Mouse (Mus musculus): ENCODE results near the gene Pitx2. TPM values are rescaled to one million over a fixed set of nuclear protein-coding genes. Genes with fewer than 3 reads are reported as not detected.

The Pitx2 gene
- polyA plus RNA-seq, 1 experiment from 2014 or later: 37.7 TPM

DNA sequence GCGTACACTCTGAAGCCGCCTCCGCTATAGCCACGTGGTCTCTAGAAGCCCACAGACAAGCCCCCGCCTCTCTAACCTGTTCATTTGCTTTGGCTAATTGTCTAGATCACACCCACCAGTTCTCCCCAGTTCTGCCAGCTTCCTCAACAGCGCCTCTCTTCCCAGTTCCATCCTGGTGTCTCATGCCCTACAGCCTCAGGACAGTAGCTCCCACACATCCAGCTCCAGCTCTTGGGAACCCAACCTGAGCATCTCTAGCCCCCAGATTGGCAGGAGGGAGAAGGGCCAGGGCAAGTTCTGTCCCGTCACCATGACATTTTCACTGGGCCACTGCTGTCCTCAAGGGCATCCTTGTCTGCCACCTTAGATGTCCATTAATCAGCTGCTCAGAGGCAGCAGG lies 29.3 kb upstream of the Pitx2 start:
- H3K9ac ChIP-seq (ENCODE audit: low read depth, low read length): no peak overlapping the region
- DNase-seq (ENCODE audit: low spot score) (no peak), ATAC-seq (ENCODE audit: low read depth) (no peak)
- H3K27me3 ChIP-seq (replicated peaks; ENCODE audit: control insufficient read depth, insufficient read depth, low read length): no peaks in the 10 kb centered on the region; the same call in 1 of the 2 replicates
- no peak overlapping the region for H3K4me2 ChIP-seq (ENCODE audit: low read depth, low read length)
- H3K27ac ChIP-seq (replicated peaks; ENCODE audit: low read depth, low read length): no peak overlapping the region
- no peak overlapping the region for H3K4me3 ChIP-seq (ENCODE audit: low read depth, low read length)
- H3K4me1 ChIP-seq (ENCODE audit: control insufficient read depth, insufficient read depth, low read length): no peaks in the 10 kb centered on the region
- H3K36me3 ChIP-seq (ENCODE audit: control insufficient read depth, insufficient read depth, low read length): no peaks in the 10 kb centered on the region
- no peaks in the 10 kb centered on the region for H3K9me3 ChIP-seq (ENCODE audit: control insufficient read depth, low read length)
- 74% methylated on average over 7 of the region's 7 CpGs for WGBS

GRCm38 (mm10) chr3:129171789-129172188 lies 27.9 kb upstream of the Pitx2 start:
- DNase-seq (ENCODE audit: low spot score): no peak
- WGBS: 91% methylated on average over 4 of the region's 4 CpGs

GRCm38 (mm10) chr3:129194436-129194835 lies 5.2 kb upstream of the Pitx2 start:
- Histone ChIP-seq H3K9me3 (ENCODE audit: control insufficient read depth, low read length) (no peaks in the 10 kb centered on the region), H3K9ac (ENCODE audit: low read depth, low read length) (no peak overlapping the region), H3K4me2 (ENCODE audit: low read depth, low read length) (no peak overlapping the region), H3K27me3 (replicated peaks; ENCODE audit: control insufficient read depth, insufficient read depth, low read length) (peaks cover 72% of the 10 kb centered on the region), H3K4me3 (ENCODE audit: low read depth, low read length) (no peak overlapping the region; the same call in 1 of the 2 replicates), H3K36me3 (ENCODE audit: control insufficient read depth, insufficient read depth, low read length) (no peaks in the 10 kb centered on the region), H3K27ac (replicated peaks; ENCODE audit: low read depth, low read length) (no peak overlapping the region), H3K4me1 (ENCODE audit: control insufficient read depth, insufficient read depth, low read length) (no peaks in the 10 kb centered on the region)
- WGBS: 7% methylated on average over 12 of the region's 12 CpGs
- ATAC-seq (ENCODE audit: low read depth) (no peak), DNase-seq (ENCODE audit: low spot score) (no peak)

More at GRCm38 (mm10) chr3:129171789-129172188, 27.9 kb upstream of the Pitx2 start:
- Histone ChIP-seq H3K4me2 (ENCODE audit: low read depth, low read length) (no peak overlapping the region), H3K4me1 (ENCODE audit: control insufficient read depth, insufficient read depth, low read length) (no peaks in the 10 kb centered on the region), H3K9ac (ENCODE audit: low read depth, low read length) (no peak overlapping the region), H3K36me3 (ENCODE audit: control insufficient read depth, insufficient read depth, low read length) (no peaks in the 10 kb centered on the region), H3K4me3 (ENCODE audit: low read depth, low read length) (no peak overlapping the region), H3K9me3 (ENCODE audit: control insufficient read depth, low read length) (no peaks in the 10 kb centered on the region), H3K27ac (replicated peaks; ENCODE audit: low read depth, low read length) (no peak overlapping the region), H3K27me3 (replicated peaks; ENCODE audit: control insufficient read depth, insufficient read depth, low read length) (no peaks in the 10 kb centered on the region)
- ATAC-seq (ENCODE audit: low read depth): no peak

GRCm38 (mm10) chr3:129195036-129195435 lies 4.6 kb upstream of the Pitx2 start:
- peak overlapping the region; percentile 19 for H3K4me3 ChIP-seq (ENCODE audit: low read depth, low read length)
- H3K4me2 ChIP-seq (ENCODE audit: low read depth, low read length): peak overlapping the region; percentile 12; the same call in 1 of the 2 replicates
- ATAC-seq (ENCODE audit: low read depth) (no peak), DNase-seq (ENCODE audit: low spot score) (no peak)
- 4% methylated on average over 16 of the region's 16 CpGs for WGBS
- no peaks in the 10 kb centered on the region for H3K9me3 ChIP-seq (ENCODE audit: control insufficient read depth, low read length)
- no peaks in the 10 kb centered on the region for H3K36me3 ChIP-seq (ENCODE audit: control insufficient read depth, insufficient read depth, low read length)
- no peaks in the 10 kb centered on the region for H3K4me1 ChIP-seq (ENCODE audit: control insufficient read depth, insufficient read depth, low read length)
- H3K27ac ChIP-seq (replicated peaks; ENCODE audit: low read depth, low read length): no peak overlapping the region
- peak overlapping the region; percentile 40; the same call in 1 of the 2 replicates for H3K9ac ChIP-seq (ENCODE audit: low read depth, low read length)
- H3K27me3 ChIP-seq (replicated peaks; ENCODE audit: control insufficient read depth, insufficient read depth, low read length): peaks cover 78% of the 10 kb centered on the region

DNA sequence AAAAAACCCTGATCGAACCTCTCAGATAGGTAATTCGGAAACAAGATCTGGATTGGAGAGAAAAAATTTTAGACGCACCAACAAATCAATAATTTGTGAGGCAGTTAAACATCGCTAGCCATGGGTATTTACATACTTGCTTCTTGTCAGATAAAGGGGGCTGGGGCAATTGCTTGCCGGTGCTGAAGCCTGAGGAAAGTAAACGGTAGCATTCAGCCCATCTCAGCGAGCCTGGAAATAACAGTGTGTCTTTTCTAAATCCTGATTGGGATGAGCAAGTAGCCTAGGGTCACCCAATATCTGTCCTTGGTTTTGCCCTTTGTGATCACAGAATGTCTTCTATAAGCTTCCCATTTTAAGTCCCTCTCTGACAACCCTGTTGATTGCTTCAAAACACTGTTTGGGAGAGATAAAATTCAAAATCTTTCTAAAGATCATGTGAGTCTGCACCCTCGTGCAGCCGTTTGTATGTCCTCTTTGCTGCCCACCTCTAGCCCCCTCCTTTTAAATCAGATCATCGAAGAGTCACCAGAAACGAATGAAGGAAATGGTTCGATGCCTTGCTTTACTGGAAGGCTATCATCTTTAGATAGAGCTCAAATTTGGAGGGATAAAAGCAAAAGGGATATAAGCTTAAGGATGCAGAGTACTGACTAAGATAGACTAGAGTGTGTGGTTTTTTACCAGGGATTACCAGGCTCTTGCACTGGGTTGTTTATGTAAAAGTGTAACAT lies 3.7 kb upstream of the Pitx2 start:
- Histone ChIP-seq H3K36me3 (ENCODE audit: control insufficient read depth, insufficient read depth, low read length) (no peaks in the 10 kb centered on the region), H3K4me2 (ENCODE audit: low read depth, low read length) (0 out of 2 replicates have a peak overlapping the region, but pooled peaks have one; percentile 1), H3K27ac (replicated peaks; ENCODE audit: low read depth, low read length) (no peak overlapping the region), H3K27me3 (replicated peaks; ENCODE audit: control insufficient read depth, insufficient read depth, low read length) (peaks cover 85% of the 10 kb centered on the region), H3K9me3 (ENCODE audit: control insufficient read depth, low read length) (no peaks in the 10 kb centered on the region), H3K4me1 (ENCODE audit: control insufficient read depth, insufficient read depth, low read length) (no peaks in the 10 kb centered on the region), H3K9ac (ENCODE audit: low read depth, low read length) (no peak overlapping the region), H3K4me3 (ENCODE audit: low read depth, low read length) (no peak overlapping the region)
- ATAC-seq (ENCODE audit: low read depth) (no peak), DNase-seq (ENCODE audit: low spot score) (no peak)
- WGBS: 10% methylated on average over 12 of the region's 12 CpGs

GRCm38 (mm10) chr3:129196550-129196919 lies 3.1 kb upstream of the Pitx2 start:
- H3K36me3 ChIP-seq (ENCODE audit: control insufficient read depth, insufficient read depth, low read length): no peaks in the 10 kb centered on the region
- H3K27ac ChIP-seq (replicated peaks; ENCODE audit: low read depth, low read length): no peak overlapping the region; the same call in 1 of the 2 replicates
- H3K4me3 ChIP-seq (ENCODE audit: low read depth, low read length): no peak overlapping the region
- no peak overlapping the region for H3K9ac ChIP-seq (ENCODE audit: low read depth, low read length)
- DNase-seq (ENCODE audit: low spot score): no peak
- H3K4me2 ChIP-seq (ENCODE audit: low read depth, low read length): peak overlapping the region; percentile 47
- H3K9me3 ChIP-seq (ENCODE audit: control insufficient read depth, low read length): no peaks in the 10 kb centered on the region
- WGBS: 5% methylated on average over 10 of the region's 10 CpGs
- ATAC-seq (ENCODE audit: low read depth): no peak
- peaks cover 90% of the 10 kb centered on the region for H3K27me3 ChIP-seq (replicated peaks; ENCODE audit: control insufficient read depth, insufficient read depth, low read length)
- H3K4me1 ChIP-seq (ENCODE audit: control insufficient read depth, insufficient read depth, low read length): no peaks in the 10 kb centered on the region

DNA sequence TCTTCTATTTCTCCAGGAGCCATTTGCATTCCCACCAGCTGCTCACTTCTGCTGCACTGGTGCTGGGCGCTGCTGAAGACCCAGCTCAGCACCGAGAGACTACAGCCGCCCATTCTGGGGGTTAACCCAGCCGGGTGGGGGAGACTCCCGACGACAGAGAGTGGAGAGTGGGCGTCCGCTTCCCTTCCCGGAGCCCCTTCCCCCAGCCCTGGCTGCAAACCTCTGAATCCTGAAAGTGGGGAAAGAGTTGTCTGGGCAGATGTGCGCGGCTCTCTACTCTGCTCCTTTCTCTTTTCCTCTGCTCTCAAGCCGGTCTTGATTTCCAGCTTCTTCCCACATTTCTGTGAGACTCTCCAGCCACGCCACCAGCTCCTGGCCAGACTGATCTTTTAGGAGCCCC lies 2.6 kb upstream of the Pitx2 start:
- Histone ChIP-seq H3K4me1 (ENCODE audit: control insufficient read depth, insufficient read depth, low read length) (no peaks in the 10 kb centered on the region), H3K4me3 (ENCODE audit: low read depth, low read length) (peak overlapping the region; percentile 24), H3K9ac (ENCODE audit: low read depth, low read length) (peak overlapping the region; percentile 34; the same call in 1 of the 2 replicates), H3K4me2 (ENCODE audit: low read depth, low read length) (peak overlapping the region; percentile 47), H3K27ac (replicated peaks; ENCODE audit: low read depth, low read length) (peak overlapping the region; percentile 55; the same call in 1 of the 2 replicates), H3K27me3 (replicated peaks; ENCODE audit: control insufficient read depth, insufficient read depth, low read length) (peaks cover 90% of the 10 kb centered on the region), H3K9me3 (ENCODE audit: control insufficient read depth, low read length) (no peaks in the 10 kb centered on the region), H3K36me3 (ENCODE audit: control insufficient read depth, insufficient read depth, low read length) (no peaks in the 10 kb centered on the region)
- ATAC-seq (ENCODE audit: low read depth): peak; percentile 28; the same call in 1 of the 2 replicates
- WGBS: 1% methylated on average over 11 of the region's 13 CpGs
- DNase-seq (ENCODE audit: low spot score): no peak

GRCm38 (mm10) chr3:129197786-129198626 lies 1.7 kb upstream of the Pitx2 start:
- H3K9me3 ChIP-seq (ENCODE audit: control insufficient read depth, low read length): no peaks in the 10 kb centered on the region
- 9% methylated on average over 16 of the region's 16 CpGs for WGBS
- H3K36me3 ChIP-seq (ENCODE audit: control insufficient read depth, insufficient read depth, low read length): no peaks in the 10 kb centered on the region
- peaks cover 5% of the 10 kb centered on the region; the same call in 1 of the 2 replicates for H3K4me1 ChIP-seq (ENCODE audit: control insufficient read depth, insufficient read depth, low read length)
- no peak for ATAC-seq (ENCODE audit: low read depth)
- H3K4me2 ChIP-seq (ENCODE audit: low read depth, low read length): peak overlapping the region; percentile 31
- H3K27ac ChIP-seq (replicated peaks; ENCODE audit: low read depth, low read length): no peak overlapping the region
- peaks cover 90% of the 10 kb centered on the region for H3K27me3 ChIP-seq (replicated peaks; ENCODE audit: control insufficient read depth, insufficient read depth, low read length)
- peak overlapping the region; percentile 24; the same call in 1 of the 2 replicates for H3K4me3 ChIP-seq (ENCODE audit: low read depth, low read length)
- no peak for DNase-seq (ENCODE audit: low spot score)
- H3K9ac ChIP-seq (ENCODE audit: low read depth, low read length): no peak overlapping the region

All from embryonic facial prominence, embryonic 14.5 days (tissue).